Mouse (Mus musculus) testis, adult 2 months (tissue): ENCODE measurements around the gene Fnbp1.

Experiments used
- CTCF ChIP-seq: fragments of 200-500 bp; IDR thresholded peaks from 2 replicates; pipeline ENCODE4 v1.5.1; 2012; ENCODE audit warnings: low read depth, mild to moderate bottlenecking, inconsistent platforms, low read length, moderate library complexity; ENCODE audit not compliant: control insufficient read depth, insufficient read depth, insufficient replicate concordance
- POLR2A ChIP-seq: fragments of 200-500 bp; IDR thresholded peaks from 2 replicates; pipeline ENCODE4 v1.6.1; 2012; ENCODE audit warnings: low read depth, mild to moderate bottlenecking, inconsistent platforms, low read length, moderate library complexity; ENCODE audit not compliant: control insufficient read depth

- TF ChIP-seq POLR2A, result no peak
- TF ChIP-seq CTCF, result no peak
Measured at GRCm38 (mm10) chr2:31092939-31093338, 48.9 kb downstream of the Fnbp1 start.
